Mouse (Mus musculus) retina, embryonic 14.5 days (tissue): ENCODE measurements around the gene Prl8a8.

Experiments
- DNase-seq: peaks from one replicate; pipeline ENCODE4 v3.0.0-alpha.2; 2015; ENCODE audit warnings: low spot score

Prl8a8 gene

DNA sequence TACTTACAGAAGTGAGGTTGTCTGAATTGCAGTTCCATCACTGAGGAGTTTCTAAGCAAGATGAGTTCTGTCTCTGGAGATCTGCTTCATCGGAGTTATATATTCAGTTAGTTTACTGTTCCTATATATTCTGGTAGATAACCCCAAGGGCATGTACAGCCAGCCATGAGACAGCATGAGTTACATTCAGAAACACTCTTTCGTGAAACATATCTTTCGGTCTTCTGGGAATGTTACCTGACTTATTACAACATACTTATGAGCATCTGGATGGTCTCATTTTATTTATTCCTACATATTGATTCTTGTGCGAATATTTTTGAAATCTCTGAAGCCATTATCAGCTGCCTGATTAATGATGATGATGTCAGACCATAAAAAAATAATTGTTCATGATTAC, at the start of gene Prl8a8:
Prl8a8 (minus strand) TSS at position 101 of the 400 bp plus-strand sequence.
- no peak for DNase-seq

DNA sequence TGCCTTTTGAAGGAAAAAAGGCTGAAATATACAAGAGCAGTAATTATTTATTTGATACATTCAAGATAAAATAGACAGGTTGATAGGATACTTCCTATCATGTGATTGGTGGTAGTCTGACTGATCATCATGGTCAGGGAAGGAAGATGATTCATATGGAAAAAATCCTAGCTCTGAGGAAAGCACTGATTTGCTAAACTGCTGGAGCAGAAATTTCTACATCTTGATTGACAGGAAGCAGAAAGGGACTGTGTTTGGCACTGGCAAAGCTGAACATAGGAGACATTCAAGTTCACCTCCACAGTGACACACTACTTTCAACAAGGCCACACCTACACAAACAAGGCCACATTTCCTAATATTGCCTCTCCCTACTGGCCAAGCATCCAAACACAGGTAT, 40.3 kb upstream of the Prl8a8 start:
- DNase-seq: no peak

DNA sequence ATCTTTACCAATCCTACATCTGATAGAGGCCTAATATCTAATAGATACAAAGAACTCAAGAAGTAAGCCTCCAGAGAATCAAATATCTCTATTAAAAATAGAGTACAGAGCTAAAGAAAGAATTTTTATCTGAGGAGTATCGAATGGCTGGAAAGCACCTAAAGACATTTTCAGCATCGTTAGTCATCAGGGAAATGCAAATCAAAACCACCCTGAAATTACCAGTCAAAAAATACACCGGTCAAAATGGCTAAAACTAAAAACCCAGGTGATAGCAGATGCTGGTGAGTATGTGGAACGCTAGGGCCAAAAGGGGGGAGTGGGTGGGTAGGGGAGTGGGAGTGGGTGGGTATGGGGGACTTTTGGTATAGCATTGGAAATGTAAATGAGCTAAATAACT, 10.1 kb upstream of the Prl8a8 start:
- no peak for DNase-seq

DNA sequence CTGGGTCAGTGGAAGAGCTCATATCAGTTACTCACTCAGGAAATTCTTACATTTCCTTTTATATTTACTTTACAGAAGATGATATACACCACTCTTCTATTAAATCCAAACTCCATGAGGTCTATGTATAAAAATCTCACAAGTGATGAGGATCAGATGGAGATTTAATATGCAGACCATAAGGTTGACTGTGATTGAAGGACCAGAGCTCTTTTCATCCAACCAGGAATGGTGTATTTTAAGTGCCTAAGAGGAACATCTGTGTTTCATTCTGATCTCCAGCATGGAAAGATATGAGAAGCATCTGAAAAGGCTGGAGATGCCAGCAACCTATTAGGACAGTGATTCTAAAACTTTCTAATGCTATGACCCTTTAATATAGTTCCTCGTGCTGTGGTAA, 5.4 kb downstream of the Prl8a8 start:
- DNase-seq: no peak
